In genomic region chr2:34753811-34754550, GRCm38 (mm10) we compare ENCODE assay signal across 8 mouse cellular contexts. TPM values are rescaled to one million over a fixed set of nuclear protein-coding genes. Genes with fewer than 3 reads are reported as not detected.
DNase-seq lines count a peak whose midpoint lies in the region; ATAC-seq lines count a peak whose summit lies in the region.

No protein-coding gene starts in this region.

- peak; percentile 98 for ATAC-seq in intestine, embryonic 15.5 days

- WGBS in intestine, embryonic 15.5 days = under 1% methylated on average over 73 of the region's 106 CpGs
- under 1% methylated on average over 98 of the region's 106 CpGs for WGBS in midbrain, embryonic 10.5 days

- peak overlapping the region; percentile 98 for H3K9ac ChIP-seq in intestine, embryonic 15.5 days

- intact Hi-C loops in left cerebral cortex, postnatal 36 days (cut with DNase I) = loop anchor here (2.0 kb wide), 1 partner anchor 17 kb away; the partner anchor contains the start of gene Hspa5

- no peaks in the 10 kb centered on the region for H3K9me3 ChIP-seq in intestine, embryonic 15.5 days
- no peaks in the 10 kb centered on the region for H3K9me3 ChIP-seq in midbrain, embryonic 10.5 days (replicated peaks)

- H3K36me3 ChIP-seq in intestine, embryonic 15.5 days = no peaks in the 10 kb centered on the region
- H3K36me3 ChIP-seq in midbrain, embryonic 10.5 days = no peaks in the 10 kb centered on the region

- peak overlapping the region; percentile 72 for H3K4me2 ChIP-seq in intestine, embryonic 15.5 days (replicated peaks)

- H3K4me3 ChIP-seq in intestine, embryonic 15.5 days (replicated peaks) = peak overlapping the region; percentile 93
- H3K4me3 ChIP-seq in midbrain, embryonic 10.5 days = peak overlapping the region; percentile 75

- no peaks in the 10 kb centered on the region for H3K27me3 ChIP-seq in intestine, embryonic 15.5 days (replicated peaks)
- H3K27me3 ChIP-seq in midbrain, embryonic 10.5 days (ENCODE audit: low read depth, poor library complexity, severe bottlenecking) = no peaks in the 10 kb centered on the region

- H3K27ac ChIP-seq in intestine, embryonic 15.5 days = peak overlapping the region; percentile 93
- peak overlapping the region; percentile 97 for H3K27ac ChIP-seq in midbrain, embryonic 10.5 days (replicated peaks)

- H3K4me1 ChIP-seq in intestine, embryonic 15.5 days (replicated peaks) = peaks cover 10% of the 10 kb centered on the region; the same call in 1 of the 2 replicates
- H3K4me1 ChIP-seq in midbrain, embryonic 10.5 days = peaks cover 25% of the 10 kb centered on the region

- peak; percentile 88 to 92 for DNase-seq in adrenal gland, adult 18-20 months (ENCODE audit: low spot score in 2 of 2)
- DNase-seq in embryo, embryonic 10.5 days (ENCODE audit: low spot score) = peak; percentile 87
- peak; percentile 88 for DNase-seq in gastrocnemius, postnatal 25 days
- DNase-seq in left cerebral cortex, postnatal 36 days (ENCODE audit: low spot score in 2 of 2) = peak; percentile 84 to 89
- peak; percentile 90 for DNase-seq in midbrain, embryonic 10.5 days (ENCODE audit: low spot score)
- peak; percentile 64 to 71 for DNase-seq in right cerebral cortex, postnatal 36 days (ENCODE audit: low spot score in 2 of 2)
- peak; percentile 85 to 89 for DNase-seq in urinary bladder, postnatal 4 days (ENCODE audit: low spot score in 2 of 2)

RNA-seq across cellular contexts. Expression of gene Gapvd1, which starts 1.1 kb away (rescaled TPM):
- 10 to 100 TPM; 51.6 to 66.8 TPM for total RNA-seq in adrenal gland, adult 18-20 months (2021)
- 10 to 100 TPM; 29.8 to 32.5 TPM for total RNA-seq in gastrocnemius, postnatal 25 days (2021)
- polyA plus RNA-seq in intestine, embryonic 15.5 days (2015; fragmentation: Nextera tagmentation; extraction: Ambion mirVana) = 69.5 and 73.0 TPM in 2 replicates
- 100 to 1,000 TPM in 1 of 2 experiments, 10 to 100 TPM in 1; 93.3 to 109 TPM for total RNA-seq in left cerebral cortex, postnatal 36 days (2021)
- 87.0 and 96.2 TPM in 2 replicates for polyA plus RNA-seq in midbrain, embryonic 10.5 days (2016; fragmentation: Nextera tagmentation; extraction: Ambion mirVana)

RNA-seq across cellular contexts. Expression of gene Hspa5, which starts 17.8 kb away (rescaled TPM):
- total RNA-seq in adrenal gland, adult 18-20 months (2021) = 100 to 1,000 TPM; 686 to 689 TPM
- total RNA-seq in gastrocnemius, postnatal 25 days (2021) = 100 to 1,000 TPM; 189 to 222 TPM
- polyA plus RNA-seq in intestine, embryonic 15.5 days (2015; fragmentation: Nextera tagmentation; extraction: Ambion mirVana) = 1,028 and 1,048 TPM in 2 replicates
- 100 to 1,000 TPM; 256 to 388 TPM for total RNA-seq in left cerebral cortex, postnatal 36 days (2021)
- polyA plus RNA-seq in midbrain, embryonic 10.5 days (2016; fragmentation: Nextera tagmentation; extraction: Ambion mirVana) = 811 and 977 TPM in 2 replicates

RNA-seq across cellular contexts. Expression of gene Rabepk, which starts 45.7 kb away (rescaled TPM):
- total RNA-seq in adrenal gland, adult 18-20 months (2021) = 10 to 100 TPM; 23.9 to 26.7 TPM
- 1 to 10 TPM; 8.1 to 9.8 TPM for total RNA-seq in gastrocnemius, postnatal 25 days (2021)
- polyA plus RNA-seq in intestine, embryonic 15.5 days (2015; fragmentation: Nextera tagmentation; extraction: Ambion mirVana) = 40.7 and 45.7 TPM in 2 replicates
- total RNA-seq in left cerebral cortex, postnatal 36 days (2021) = 10 to 100 TPM; 29.2 to 36.3 TPM
- 40.3 and 41.6 TPM in 2 replicates for polyA plus RNA-seq in midbrain, embryonic 10.5 days (2016; fragmentation: Nextera tagmentation; extraction: Ambion mirVana)

Comparison
In these comparisons a context has a peak if more than half of its experiments do, and no peak if none do; other contexts are left out.
1. Peak in every context shown above with its lines: DNase-seq, ATAC-seq, H3K4me3 ChIP-seq and H3K27ac ChIP-seq.